Mouse (Mus musculus) neural tube, embryonic 14.5 days (tissue): ENCODE results near the gene Olfr1231. TPM values are rescaled to one million over a fixed set of nuclear protein-coding genes. Genes with fewer than 3 reads are reported as not detected.

Source experiments
- ATAC-seq: fragments of 200-750 bp; cut with Nextera tagmentation; 2 replicates; pipeline ENCODE4 v1.8.0; 2017; ENCODE audit warnings: low read depth, mild to moderate bottlenecking, moderate TSS enrichment, moderate library complexity
- H3K27ac ChIP-seq: fragments of 300-500 bp; sonication (generic); 2 replicates; pipeline ENCODE4 v1.5.1; 2014; ENCODE audit warnings: low read depth, mild to moderate bottlenecking, control low read depth, low read length, moderate library complexity, mixed read lengths
- H3K27me3 ChIP-seq: fragments of 300-500 bp; sonication (generic); 2 replicates; pipeline ENCODE4 v1.6.1; 2014; ENCODE audit warnings: low read length; ENCODE audit not compliant: control insufficient read depth, insufficient read depth
- H3K36me3 ChIP-seq: fragments of 300-500 bp; sonication (generic); 2 replicates; pipeline ENCODE4 v1.6.1; 2014; ENCODE audit warnings: low read length, mixed read lengths; ENCODE audit not compliant: control insufficient read depth, insufficient read depth
- H3K4me1 ChIP-seq: fragments of 300-500 bp; sonication (generic); 2 replicates; pipeline ENCODE4 v1.6.1; 2014; ENCODE audit warnings: low read length; ENCODE audit not compliant: control insufficient read depth, insufficient read depth
- H3K4me2 ChIP-seq: fragments of 300-500 bp; sonication (generic); 2 replicates; pipeline ENCODE4 v1.6.1; 2014; ENCODE audit warnings: mild to moderate bottlenecking, low read depth, low read length, control low read depth
- H3K4me3 ChIP-seq: fragments of 300-500 bp; sonication (generic); 2 replicates; pipeline ENCODE4 v1.5.1; 2014; ENCODE audit warnings: low read depth, low read length, control low read depth, mixed read lengths
- H3K9ac ChIP-seq: fragments of 300-500 bp; sonication (generic); replicated peaks from 2 replicates; pipeline ENCODE4 v1.6.1; 2014; ENCODE audit warnings: low read depth, mild to moderate bottlenecking, control low read depth, low read length, mixed read lengths
- H3K9me3 ChIP-seq: fragments of 300-500 bp; sonication (generic); 2 replicates; pipeline ENCODE4 v1.6.1; 2016; ENCODE audit warnings: low read length; ENCODE audit not compliant: control insufficient read depth
- WGBS: fragments of 180-500 bp; shearing (Covaris S2); extraction: QIAGEN DNeasy Blood & Tissue Kit; methylation state at CpG from one replicate; pipeline ENCODE4 v1.1.7; 2014; 5-methylcytosine and 5-hydroxymethylcytosine counted together
- polyA plus RNA-seq: library from polyadenylated mRNA; unstranded; fragments of >200 nt; fragmentation: Nextera tagmentation; extraction: Ambion mirVana; gene quantifications from 2 replicates; pipeline ENCODE4 v1.2.1, GENCODE M21; 2014

Gene Olfr1231
- polyA plus RNA-seq: not detected in 2 replicates

- Histone ChIP-seq H3K9me3 (no peaks in the 10 kb centered on the region), H3K4me3 (no peak within 1 kb of the TSS), H3K4me1 (no peaks in the 10 kb centered on the region), H3K36me3 (no peaks in the 10 kb centered on the region), H3K4me2 (no peak within 1 kb of the TSS), H3K27ac (no peak within 1 kb of the TSS), H3K27me3 (no peaks in the 10 kb centered on the region), H3K9ac (no peak within 1 kb of the TSS)
- ATAC-seq: no peak
- 75% methylated on average over 2 of the region's 2 CpGs for WGBS
These were observed at the start of gene Olfr1231 for GRCm38 (mm10) chr2:89306974-89307373. Gene Olfr1231 (minus strand): TSS chr2:89307074.

- Histone ChIP-seq H3K4me3 (no peak within 1 kb of the TSS), H3K9me3 (no peaks in the 10 kb centered on the region), H3K36me3 (no peaks in the 10 kb centered on the region), H3K4me1 (no peaks in the 10 kb centered on the region), H3K27ac (no peak within 1 kb of the TSS), H3K4me2 (no peak within 1 kb of the TSS), H3K9ac (no peak within 1 kb of the TSS), H3K27me3 (no peaks in the 10 kb centered on the region)
- no peak for ATAC-seq
These were observed 35.4 kb upstream of the Olfr1231 start, which contains the start of gene Olfr1233 for GRCm38 (mm10) chr2:89342298-89342697. Gene Olfr1233 (minus strand): TSS chr2:89342398.

GRCm38 (mm10) chr2:89329575-89329974, 22.7 kb upstream of the Olfr1231 start, which contains the start of gene Olfr1232:
Gene Olfr1232 (minus strand): TSS chr2:89329675.
- no peaks in the 10 kb centered on the region for H3K36me3 ChIP-seq
- H3K9ac ChIP-seq: no peak within 1 kb of the TSS
- H3K4me2 ChIP-seq: no peak within 1 kb of the TSS
- H3K4me3 ChIP-seq: no peak within 1 kb of the TSS
- H3K9me3 ChIP-seq: no peaks in the 10 kb centered on the region
- no peaks in the 10 kb centered on the region for H3K27me3 ChIP-seq
- no peak for ATAC-seq
- no peak within 1 kb of the TSS for H3K27ac ChIP-seq
- H3K4me1 ChIP-seq: no peaks in the 10 kb centered on the region

- Histone ChIP-seq H3K27me3 (no peaks in the 10 kb centered on the region), H3K9ac (no peak within 1 kb of the TSS), H3K4me1 (no peaks in the 10 kb centered on the region), H3K27ac (no peak within 1 kb of the TSS), H3K4me2 (no peak within 1 kb of the TSS), H3K9me3 (no peaks in the 10 kb centered on the region), H3K36me3 (no peaks in the 10 kb centered on the region), H3K4me3 (no peak within 1 kb of the TSS)
- 90% methylated on average over 1 of the region's 1 CpGs for WGBS
- ATAC-seq: no peak
These were observed 9.7 kb downstream of the Olfr1231 start, which contains the start of gene Olfr1230 for GRCm38 (mm10) chr2:89297168-89297567. Gene Olfr1230 (minus strand): TSS chr2:89297268.

- Histone ChIP-seq H3K9ac (no peak within 1 kb of the TSS), H3K4me3 (no peak within 1 kb of the TSS), H3K27me3 (no peaks in the 10 kb centered on the region), H3K27ac (no peak within 1 kb of the TSS), H3K36me3 (no peaks in the 10 kb centered on the region), H3K4me2 (no peak within 1 kb of the TSS), H3K4me1 (no peaks in the 10 kb centered on the region), H3K9me3 (no peaks in the 10 kb centered on the region)
- no peak for ATAC-seq
- WGBS: 79% methylated on average over 2 of the region's 2 CpGs
These were observed 19.0 kb downstream of the Olfr1231 start, which contains the start of gene Olfr1229 for GRCm38 (mm10) chr2:89287914-89288313. Gene Olfr1229 (minus strand): TSS chr2:89288014.

- Histone ChIP-seq H3K9ac (no peak within 1 kb of the TSS), H3K27me3 (no peaks in the 10 kb centered on the region), H3K27ac (no peak within 1 kb of the TSS), H3K9me3 (no peaks in the 10 kb centered on the region), H3K4me1 (no peaks in the 10 kb centered on the region), H3K4me2 (no peak within 1 kb of the TSS), H3K36me3 (no peaks in the 10 kb centered on the region), H3K4me3 (no peak within 1 kb of the TSS)
- no peak for ATAC-seq
These were observed 52.9 kb downstream of the Olfr1231 start, which contains the start of gene Olfr1228 for GRCm38 (mm10) chr2:89253962-89254361. Gene Olfr1228 (minus strand): TSS chr2:89254062.

Other genes starting within 250 kb of the Olfr1231 start
- not detected in 2 replicates for gene Olfr1218, start 245.9 kb downstream of the Olfr1231 start, polyA plus RNA-seq
- not detected in 2 replicates for gene Olfr1219, start 223.6 kb downstream of the Olfr1231 start, polyA plus RNA-seq
- not detected in 2 replicates for gene Olfr1220, start 200.2 kb downstream of the Olfr1231 start, polyA plus RNA-seq
- not detected in 2 replicates for gene Olfr1221, start 189.8 kb downstream of the Olfr1231 start, polyA plus RNA-seq
- gene Olfr1222, start 174.0 kb downstream of the Olfr1231 start, polyA plus RNA-seq: not detected in 2 replicates
- not detected in 2 replicates for gene Olfr1223, start 155.5 kb downstream of the Olfr1231 start, polyA plus RNA-seq
- gene Olfr1224-ps1, start 143.0 kb downstream of the Olfr1231 start, polyA plus RNA-seq: not detected in 2 replicates
- gene Olfr1225, start 132.4 kb downstream of the Olfr1231 start, polyA plus RNA-seq: not detected in 2 replicates
- not detected in 2 replicates for gene Olfr1226, start 107.0 kb downstream of the Olfr1231 start, polyA plus RNA-seq
- not detected in 2 replicates for gene Olfr1228, start 53.0 kb downstream of the Olfr1231 start, polyA plus RNA-seq
- gene Olfr1229, start 19.1 kb downstream of the Olfr1231 start, polyA plus RNA-seq: not detected in 2 replicates
- gene Olfr1230, start 9.8 kb downstream of the Olfr1231 start, polyA plus RNA-seq: not detected in 2 replicates
- not detected in 2 replicates for gene Olfr1232, start 22.6 kb upstream of the Olfr1231 start, polyA plus RNA-seq
- gene Olfr1233, start 35.3 kb upstream of the Olfr1231 start, polyA plus RNA-seq: not detected in 2 replicates
- gene Olfr1234, start 57.8 kb upstream of the Olfr1231 start, polyA plus RNA-seq: not detected in 2 replicates
- not detected in 2 replicates for gene Olfr1238, start 102.6 kb upstream of the Olfr1231 start, polyA plus RNA-seq
- gene Olfr1239, start 113.3 kb upstream of the Olfr1231 start, polyA plus RNA-seq: not detected in 2 replicates
- not detected in 2 replicates for gene Olfr1240, start 135.9 kb upstream of the Olfr1231 start, polyA plus RNA-seq
- gene Olfr1241, start 180.1 kb upstream of the Olfr1231 start, polyA plus RNA-seq: not detected in 2 replicates
- not detected in 2 replicates for gene Olfr1242, start 191.3 kb upstream of the Olfr1231 start, polyA plus RNA-seq
- not detected in 2 replicates for gene Olfr1243, start 224.4 kb upstream of the Olfr1231 start, polyA plus RNA-seq